Mouse (Mus musculus): Measurements from ENCODE around the gene Atp5d. TPM values are rescaled to one million over a fixed set of nuclear protein-coding genes. Genes with fewer than 3 reads are reported as not detected.

Atp5d gene
- polyA plus RNA-seq, 1 experiment from 2014 or later = 582 TPM

DNA sequence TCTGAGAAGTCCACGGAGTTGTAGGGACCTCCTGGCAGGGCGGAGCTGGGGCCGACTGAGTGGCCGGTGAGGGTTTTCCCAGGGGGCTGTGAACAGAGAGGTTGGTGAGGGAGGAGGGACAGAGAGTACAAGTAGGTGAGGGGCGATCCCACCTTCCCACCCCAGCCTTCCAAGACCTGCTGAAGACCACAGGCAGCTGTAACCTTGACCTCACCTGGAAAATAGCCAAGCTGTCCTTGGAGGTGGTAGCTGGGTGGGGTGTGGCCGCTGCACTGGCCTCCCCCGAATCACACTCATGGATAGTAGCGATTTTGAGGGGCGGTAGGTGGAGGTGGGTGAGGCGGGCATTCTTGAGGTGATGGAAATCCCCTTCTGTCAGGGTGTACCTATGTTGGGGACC lies 3.3 kb upstream of the Atp5d start:
- no peak for ATAC-seq (ENCODE audit: low FRiP score, low TSS enrichment)
- WGBS = 82% methylated on average over 10 of the region's 10 CpGs

DNA sequence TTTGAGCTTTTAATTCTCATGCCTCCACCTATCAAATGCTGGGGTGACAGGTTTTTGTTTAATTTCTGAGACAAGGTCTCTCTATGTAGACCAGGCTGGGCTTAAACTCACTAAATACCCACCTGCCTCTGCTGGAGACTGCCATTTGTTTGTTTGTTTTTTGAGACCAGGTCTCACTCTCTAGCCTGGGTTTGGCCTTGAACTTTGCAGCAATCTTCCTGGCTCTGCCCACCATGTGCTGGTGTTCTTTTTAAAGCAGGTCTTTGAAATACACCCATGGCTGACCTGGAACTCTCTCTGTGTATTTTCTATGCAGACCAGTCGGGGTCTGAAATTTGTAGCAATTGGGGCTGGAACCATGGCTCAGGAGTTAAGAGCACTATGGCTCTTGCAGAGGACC lies 2.8 kb upstream of the Atp5d start:
- peaks cover 23% of the 10 kb centered on the region for H3K27me3 ChIP-seq (ENCODE audit: control insufficient read depth, insufficient read depth, low read length)
- 90% methylated on average over 1 of the region's 1 CpGs for WGBS
- H3K9me3 ChIP-seq (ENCODE audit: control insufficient read depth, low read length) = no peaks in the 10 kb centered on the region
- H3K4me1 ChIP-seq (ENCODE audit: control insufficient read depth, insufficient read depth, low read length) = peaks cover 40% of the 10 kb centered on the region
- no peak overlapping the region for H3K9ac ChIP-seq (ENCODE audit: low read depth, low read length)
- no peak for ATAC-seq (ENCODE audit: low FRiP score, low TSS enrichment)
- no peak overlapping the region for H3K4me2 ChIP-seq (replicated peaks; ENCODE audit: low read depth, low read length)
- peaks cover 20% of the 10 kb centered on the region for H3K36me3 ChIP-seq (ENCODE audit: control insufficient read depth, insufficient read depth, low read length)
- no peak overlapping the region for H3K4me3 ChIP-seq (ENCODE audit: low read length)
- H3K27ac ChIP-seq (ENCODE audit: low read depth, low read length) = no peak overlapping the region

More for the DNA sequence above, 3.3 kb upstream of the Atp5d start:
- H3K27me3 ChIP-seq (ENCODE audit: control insufficient read depth, insufficient read depth, low read length) = peaks cover 23% of the 10 kb centered on the region
- H3K27ac ChIP-seq (ENCODE audit: low read depth, low read length) = no peak overlapping the region
- no peak overlapping the region for H3K4me3 ChIP-seq (ENCODE audit: low read length)
- no peak overlapping the region for H3K9ac ChIP-seq (ENCODE audit: low read depth, low read length)
- H3K4me1 ChIP-seq (ENCODE audit: control insufficient read depth, insufficient read depth, low read length) = peaks cover 45% of the 10 kb centered on the region
- H3K4me2 ChIP-seq (replicated peaks; ENCODE audit: low read depth, low read length) = no peak overlapping the region
- H3K9me3 ChIP-seq (ENCODE audit: control insufficient read depth, low read length) = no peaks in the 10 kb centered on the region
- H3K36me3 ChIP-seq (ENCODE audit: control insufficient read depth, insufficient read depth, low read length) = peaks cover 24% of the 10 kb centered on the region

DNA sequence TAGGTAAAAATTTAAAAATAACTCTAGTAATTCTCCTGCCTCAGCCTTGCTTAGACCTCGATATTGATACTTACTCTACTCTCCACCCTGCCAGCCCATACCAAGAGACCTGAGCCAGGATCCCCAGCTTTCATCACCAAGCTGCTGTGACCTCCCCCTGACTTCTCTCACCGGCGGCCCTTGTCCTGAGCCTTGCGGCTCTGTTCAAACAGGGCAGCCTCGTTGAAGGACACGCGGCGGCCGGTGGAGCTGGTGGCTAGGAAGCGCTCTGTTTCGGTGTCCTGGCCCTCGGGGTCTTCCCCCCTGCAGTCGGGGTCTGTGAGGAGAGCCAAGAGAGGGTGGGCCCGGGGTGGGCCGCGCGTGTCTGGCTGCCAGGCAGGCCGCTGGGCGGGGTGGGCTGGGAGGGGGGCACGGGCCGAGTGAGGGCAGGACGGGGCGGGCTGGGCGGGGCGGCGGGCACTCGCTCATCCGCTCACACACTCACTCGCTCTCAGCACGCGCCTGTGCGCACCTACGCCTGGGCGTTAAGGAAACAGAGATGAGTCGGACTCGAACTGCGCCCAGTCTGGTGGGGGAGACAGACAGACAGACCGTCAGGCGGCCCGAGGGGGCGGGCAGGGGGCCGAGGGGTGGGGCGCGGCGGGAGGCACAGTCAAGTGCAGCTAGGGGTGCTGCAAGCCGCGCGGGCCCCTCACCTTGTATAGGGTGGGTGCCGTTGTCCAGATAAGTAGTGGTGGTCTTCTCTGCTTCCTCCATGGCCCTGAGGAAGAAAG lies 2.1 kb upstream of the Atp5d start:
- peak overlapping the region; percentile 77 for H3K4me3 ChIP-seq (ENCODE audit: low read length)
- 13% methylated on average over 33 of the region's 49 CpGs for WGBS
- H3K27ac ChIP-seq (ENCODE audit: low read depth, low read length) = no peak overlapping the region
- H3K9ac ChIP-seq (ENCODE audit: low read depth, low read length) = peak overlapping the region; percentile 44
- H3K4me1 ChIP-seq (ENCODE audit: control insufficient read depth, insufficient read depth, low read length) = peaks cover 37% of the 10 kb centered on the region
- peaks cover 23% of the 10 kb centered on the region for H3K27me3 ChIP-seq (ENCODE audit: control insufficient read depth, insufficient read depth, low read length)
- ATAC-seq (ENCODE audit: low FRiP score, low TSS enrichment) = no peak
- peak overlapping the region; percentile 99 for H3K4me2 ChIP-seq (replicated peaks; ENCODE audit: low read depth, low read length)
- no peaks in the 10 kb centered on the region for H3K9me3 ChIP-seq (ENCODE audit: control insufficient read depth, low read length)
- peaks cover 12% of the 10 kb centered on the region for H3K36me3 ChIP-seq (ENCODE audit: control insufficient read depth, insufficient read depth, low read length)

DNA sequence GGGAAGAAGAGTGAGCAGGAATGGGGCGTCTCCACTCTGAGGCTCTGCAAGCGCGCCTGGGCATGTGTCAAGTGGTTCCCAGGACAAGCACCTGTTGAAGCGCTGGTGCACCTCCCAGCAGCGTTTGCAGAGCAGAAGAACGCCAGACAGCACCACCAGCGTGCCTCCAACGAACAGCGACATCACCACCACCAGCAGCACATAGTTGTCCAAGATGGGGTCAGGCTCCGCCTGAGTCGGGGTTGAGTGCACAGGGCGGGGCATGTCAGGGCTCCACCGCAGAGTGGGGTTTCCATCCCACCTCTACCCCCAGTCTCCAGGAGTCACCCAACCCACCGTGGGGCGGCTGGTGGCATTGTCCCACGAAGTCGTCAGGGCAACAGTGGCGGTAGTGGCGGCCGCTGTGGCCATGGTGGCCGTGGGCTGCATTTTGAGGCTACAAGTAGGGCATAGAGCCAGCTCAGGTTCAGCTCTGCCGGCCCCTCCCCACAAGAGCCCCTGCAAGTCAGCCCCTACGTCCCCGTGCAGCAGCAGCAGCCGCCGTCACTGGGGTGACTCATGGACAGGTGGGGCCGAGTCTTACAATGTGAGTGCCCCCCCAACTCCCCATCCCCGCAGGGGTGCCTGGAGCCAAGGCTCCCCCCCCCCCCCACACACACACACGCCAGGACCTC lies 1.3 kb upstream of the Atp5d start:
- no peak for ATAC-seq (ENCODE audit: low FRiP score, low TSS enrichment)
- Histone ChIP-seq H3K36me3 (ENCODE audit: control insufficient read depth, insufficient read depth, low read length) (peaks cover 11% of the 10 kb centered on the region; the same call in 1 of the 2 replicates), H3K9ac (ENCODE audit: low read depth, low read length) (peak overlapping the region; percentile 44; the same call in 1 of the 2 replicates), H3K4me3 (ENCODE audit: low read length) (peak overlapping the region; percentile 77), H3K27ac (ENCODE audit: low read depth, low read length) (no peak overlapping the region), H3K9me3 (ENCODE audit: control insufficient read depth, low read length) (no peaks in the 10 kb centered on the region), H3K27me3 (ENCODE audit: control insufficient read depth, insufficient read depth, low read length) (peaks cover 23% of the 10 kb centered on the region), H3K4me2 (replicated peaks; ENCODE audit: low read depth, low read length) (peak overlapping the region; percentile 99), H3K4me1 (ENCODE audit: control insufficient read depth, insufficient read depth, low read length) (peaks cover 32% of the 10 kb centered on the region)
- WGBS = 7% methylated on average over 29 of the region's 29 CpGs

DNA sequence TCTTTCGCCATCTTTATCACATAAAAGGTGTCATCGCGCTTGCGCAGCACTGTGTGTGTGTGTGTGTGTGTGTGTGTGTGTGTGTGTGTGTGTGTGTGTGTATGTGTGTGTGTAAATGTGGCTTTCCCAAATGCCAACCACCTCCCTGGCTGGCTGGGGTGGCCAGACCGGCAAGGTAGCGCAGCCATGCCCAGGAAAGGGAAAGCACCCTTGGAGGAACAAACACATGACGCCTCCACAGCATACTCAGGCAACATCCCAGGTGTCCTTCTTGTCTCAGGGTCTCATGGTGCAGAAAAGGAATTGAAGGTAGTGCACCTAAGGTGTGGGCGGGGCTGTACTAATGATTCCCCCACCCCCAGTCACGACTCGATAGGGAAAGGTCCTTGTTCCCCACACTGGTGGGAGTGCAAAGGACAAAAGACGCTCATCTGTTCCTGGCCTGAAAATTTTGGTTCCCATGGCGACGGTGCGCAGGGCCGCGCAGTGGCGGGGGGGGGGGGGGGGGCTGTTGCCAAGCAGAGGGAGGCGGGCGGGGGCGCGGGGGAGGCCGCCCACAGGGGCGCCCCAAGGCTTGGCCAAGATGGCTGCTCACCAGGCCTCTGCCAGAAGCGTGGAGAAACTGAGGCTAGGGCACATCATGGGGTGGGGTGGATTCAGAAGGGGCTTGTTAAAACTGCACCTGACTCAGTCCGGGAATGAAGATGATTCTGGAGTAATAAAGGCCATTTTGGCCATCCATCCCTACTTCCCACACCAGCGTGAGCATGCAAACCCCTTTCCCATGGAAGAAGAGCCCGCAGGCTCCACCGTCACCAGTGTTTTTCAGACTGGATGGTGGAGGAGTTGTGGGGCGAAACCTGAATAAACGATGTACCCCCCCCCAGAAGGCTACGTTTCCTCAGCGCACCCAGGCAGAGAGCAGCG lies 543 bp upstream of the Atp5d start:
- Histone ChIP-seq H3K27me3 (ENCODE audit: control insufficient read depth, insufficient read depth, low read length) (peaks cover 23% of the 10 kb centered on the region), H3K4me1 (ENCODE audit: control insufficient read depth, insufficient read depth, low read length) (peaks cover 34% of the 10 kb centered on the region), H3K4me3 (ENCODE audit: low read length) (peak overlapping the region; percentile 77), H3K9me3 (ENCODE audit: control insufficient read depth, low read length) (no peaks in the 10 kb centered on the region), H3K36me3 (ENCODE audit: control insufficient read depth, insufficient read depth, low read length) (peaks cover 7% of the 10 kb centered on the region; the same call in 1 of the 2 replicates), H3K4me2 (replicated peaks; ENCODE audit: low read depth, low read length) (peak overlapping the region; percentile 99), H3K9ac (ENCODE audit: low read depth, low read length) (peak overlapping the region; percentile 86), H3K27ac (ENCODE audit: low read depth, low read length) (peak overlapping the region; percentile 83; the same call in 1 of the 2 replicates)
- no peak for ATAC-seq (ENCODE audit: low FRiP score, low TSS enrichment)
- 5% methylated on average over 25 of the region's 33 CpGs for WGBS

DNA sequence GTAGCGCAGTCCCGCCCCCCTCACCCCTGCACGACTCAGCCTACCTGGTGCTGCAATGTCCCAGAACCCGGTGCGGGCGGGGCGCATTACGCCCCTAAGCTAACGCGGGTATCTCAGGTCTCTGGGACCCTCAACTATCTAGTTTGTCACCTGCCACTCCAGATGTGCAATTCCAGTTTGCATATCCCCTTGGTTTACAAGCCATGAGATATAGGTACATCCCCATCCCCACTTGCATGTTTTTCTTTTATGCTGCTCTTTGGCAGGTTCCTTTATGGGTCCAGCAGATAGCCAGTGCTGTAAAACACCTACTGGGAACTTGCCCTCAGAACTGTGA lies 975 bp downstream of the Atp5d start:
- Histone ChIP-seq H3K27ac (ENCODE audit: low read depth, low read length) (peak overlapping the region; percentile 83; the same call in 1 of the 2 replicates), H3K9me3 (ENCODE audit: control insufficient read depth, low read length) (no peaks in the 10 kb centered on the region), H3K36me3 (ENCODE audit: control insufficient read depth, insufficient read depth, low read length) (peaks cover 13% of the 10 kb centered on the region), H3K4me2 (replicated peaks; ENCODE audit: low read depth, low read length) (peak overlapping the region; percentile 99), H3K27me3 (ENCODE audit: control insufficient read depth, insufficient read depth, low read length) (peaks cover 23% of the 10 kb centered on the region), H3K4me3 (ENCODE audit: low read length) (peak overlapping the region; percentile 77), H3K4me1 (ENCODE audit: control insufficient read depth, insufficient read depth, low read length) (peaks cover 35% of the 10 kb centered on the region), H3K9ac (ENCODE audit: low read depth, low read length) (peak overlapping the region; percentile 86)
- ATAC-seq (ENCODE audit: low FRiP score, low TSS enrichment) = peak; percentile 4
- WGBS = under 1% methylated on average over 10 of the region's 10 CpGs

DNA sequence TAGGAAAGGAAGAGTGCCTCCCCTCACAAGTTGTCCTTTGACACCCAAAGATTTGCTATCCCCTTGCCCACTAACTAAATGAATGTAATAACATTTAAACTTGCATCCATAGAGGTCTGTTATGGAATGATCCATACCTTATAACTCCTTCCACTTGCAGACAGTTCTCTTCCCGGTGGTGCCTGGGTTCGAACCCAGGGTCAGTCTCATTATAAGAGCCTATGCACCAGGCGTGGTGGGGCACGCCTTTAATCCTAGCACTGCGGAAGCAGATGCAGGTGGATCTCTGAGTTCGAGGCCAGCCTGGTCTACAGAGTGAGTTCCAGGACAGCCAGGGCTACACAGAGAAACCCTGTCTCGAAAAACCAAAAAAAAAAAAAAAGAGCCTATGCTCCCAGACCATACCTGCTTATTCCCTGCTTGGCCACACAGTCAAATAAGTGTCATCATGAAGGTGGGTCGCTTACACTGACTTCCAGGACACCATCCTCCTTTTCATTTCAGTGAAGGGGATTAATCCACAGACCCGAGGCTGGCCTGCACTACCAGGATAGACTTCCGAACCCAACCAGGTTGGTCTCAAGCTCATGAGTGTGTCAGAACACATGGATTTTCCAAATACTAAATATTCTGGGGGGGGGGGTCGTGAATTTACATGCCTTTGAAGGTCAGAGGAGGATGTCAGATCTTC lies 1.7 kb downstream of the Atp5d start:
- Histone ChIP-seq H3K4me3 (ENCODE audit: low read length) (no peak overlapping the region), H3K27ac (ENCODE audit: low read depth, low read length) (no peak overlapping the region), H3K27me3 (ENCODE audit: control insufficient read depth, insufficient read depth, low read length) (peaks cover 23% of the 10 kb centered on the region), H3K9ac (ENCODE audit: low read depth, low read length) (no peak overlapping the region), H3K36me3 (ENCODE audit: control insufficient read depth, insufficient read depth, low read length) (peaks cover 18% of the 10 kb centered on the region), H3K4me1 (ENCODE audit: control insufficient read depth, insufficient read depth, low read length) (peaks cover 35% of the 10 kb centered on the region), H3K9me3 (ENCODE audit: control insufficient read depth, low read length) (no peaks in the 10 kb centered on the region), H3K4me2 (replicated peaks; ENCODE audit: low read depth, low read length) (no peak overlapping the region)
- WGBS = 78% methylated on average over 11 of the region's 11 CpGs
- ATAC-seq (ENCODE audit: low FRiP score, low TSS enrichment) = no peak

DNA sequence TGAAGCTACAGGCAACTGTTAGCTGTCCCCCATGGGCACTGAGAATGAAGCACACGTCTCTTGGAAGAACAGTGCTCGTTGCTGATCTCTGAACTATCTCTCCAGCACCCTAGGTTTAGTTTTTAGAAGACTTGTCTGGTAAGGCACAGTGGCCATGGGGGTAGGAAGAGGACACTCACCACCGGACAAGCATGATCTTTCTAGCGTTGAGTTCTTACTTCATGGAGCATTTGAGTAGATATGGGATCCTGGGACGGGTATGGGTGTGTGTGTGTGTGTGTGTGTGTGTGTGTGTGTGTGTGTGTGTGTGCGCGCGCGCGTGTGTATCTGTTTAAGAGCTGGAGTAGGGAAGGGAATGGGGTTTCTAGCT lies 2.2 kb downstream of the Atp5d start, which contains the start of gene Cbarp:
Gene Cbarp (minus strand): TSS at position 170 of the 370 bp plus-strand sequence.
- 79% methylated on average over 10 of the region's 10 CpGs for WGBS
- Histone ChIP-seq H3K9ac (ENCODE audit: low read depth, low read length) (peak within 1 kb of the TSS; percentile 5; the same call in 1 of the 2 replicates), H3K27ac (ENCODE audit: low read depth, low read length) (peak within 1 kb of the TSS; percentile 72), H3K27me3 (ENCODE audit: control insufficient read depth, insufficient read depth, low read length) (peaks cover 23% of the 10 kb centered on the region), H3K4me1 (ENCODE audit: control insufficient read depth, insufficient read depth, low read length) (peaks cover 37% of the 10 kb centered on the region), H3K4me2 (replicated peaks; ENCODE audit: low read depth, low read length) (peak within 1 kb of the TSS; percentile 92), H3K36me3 (ENCODE audit: control insufficient read depth, insufficient read depth, low read length) (peaks cover 23% of the 10 kb centered on the region), H3K9me3 (ENCODE audit: control insufficient read depth, low read length) (no peaks in the 10 kb centered on the region), H3K4me3 (ENCODE audit: low read length) (peak within 1 kb of the TSS; percentile 81)
- ATAC-seq (ENCODE audit: low FRiP score, low TSS enrichment) = no peak
